Mouse (Mus musculus) erythroblast, embryonic 14.5 days (primary cell): ENCODE data around the gene Sdk1.

Experiments used
- GATA1 ChIP-seq: IDR thresholded peaks from 2 replicates; pipeline ENCODE4 v1.6.1; 2012; ENCODE audit warnings: low read length, inconsistent platforms, mixed read lengths
- TAL1 ChIP-seq: IDR thresholded peaks from 3 replicates; pipeline ENCODE4 v1.6.1; 2012; ENCODE audit warnings: low read length, inconsistent platforms, mixed read lengths

DNA sequence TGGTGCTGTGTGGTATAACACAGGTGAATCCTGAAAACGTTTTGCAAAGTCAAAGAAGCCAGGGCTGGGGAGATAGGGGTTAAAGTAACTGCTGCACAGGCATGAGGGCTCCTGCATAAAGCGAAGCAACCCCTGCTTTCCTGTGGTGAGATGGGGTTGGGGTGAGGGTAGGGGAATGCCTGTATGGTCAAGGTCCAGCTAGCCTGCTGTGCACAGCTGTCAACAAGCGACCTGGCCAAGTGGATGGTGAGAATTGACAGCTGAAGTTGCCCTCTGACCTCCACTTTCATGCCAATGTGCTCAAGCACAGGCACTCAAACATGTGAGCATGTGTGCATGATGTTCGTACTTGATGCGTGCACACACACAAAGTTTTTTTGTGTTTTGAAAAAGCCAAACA lies 639.4 kb downstream of the Sdk1 start:
- no peak for TF ChIP-seq GATA1
- no peak for TF ChIP-seq TAL1
